Mouse (Mus musculus): Measurements from ENCODE around the gene Hoxa5.
A peak's percentile ranks its signal among the peaks of the same experiment; 100 is the strongest.

The Hoxa5 gene

DNA sequence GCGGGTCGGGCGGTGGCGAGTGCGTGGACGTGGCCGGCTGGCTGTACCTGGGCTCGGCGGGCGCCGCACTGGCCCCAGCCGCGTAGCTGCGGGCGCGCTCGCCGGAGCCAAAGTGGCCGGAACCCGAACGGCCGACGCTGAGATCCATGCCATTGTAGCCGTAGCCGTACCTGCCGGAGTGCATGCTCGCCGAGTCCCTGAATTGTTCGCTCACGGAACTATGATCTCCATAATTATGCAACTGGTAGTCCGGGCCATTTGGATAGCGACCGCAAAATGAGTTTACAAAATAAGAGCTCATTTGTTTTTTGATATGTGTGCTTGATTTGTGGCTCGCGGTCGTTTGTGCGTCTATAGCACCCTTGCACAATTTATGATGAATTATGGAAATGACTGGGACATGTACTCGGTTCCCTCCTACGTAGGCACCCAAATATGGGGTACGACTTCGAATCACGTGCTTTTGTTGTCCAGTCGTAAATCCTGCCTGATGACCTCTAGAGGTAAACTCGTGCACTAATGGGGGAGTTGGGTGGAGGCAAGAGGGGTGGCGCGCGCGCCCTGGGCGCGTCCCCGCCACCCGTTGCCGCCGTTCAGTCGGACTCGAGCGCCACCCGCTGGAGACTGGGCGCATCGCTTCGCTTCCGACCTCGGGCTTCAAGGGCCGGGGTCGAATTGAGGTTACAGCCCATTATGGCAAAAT is at the start of gene Hoxa5:
Hoxa5 (minus strand) TSS at position 538 of the 703 bp plus-strand sequence.
- DNase-seq (ENCODE audit: low read depth) = no peak

DNA sequence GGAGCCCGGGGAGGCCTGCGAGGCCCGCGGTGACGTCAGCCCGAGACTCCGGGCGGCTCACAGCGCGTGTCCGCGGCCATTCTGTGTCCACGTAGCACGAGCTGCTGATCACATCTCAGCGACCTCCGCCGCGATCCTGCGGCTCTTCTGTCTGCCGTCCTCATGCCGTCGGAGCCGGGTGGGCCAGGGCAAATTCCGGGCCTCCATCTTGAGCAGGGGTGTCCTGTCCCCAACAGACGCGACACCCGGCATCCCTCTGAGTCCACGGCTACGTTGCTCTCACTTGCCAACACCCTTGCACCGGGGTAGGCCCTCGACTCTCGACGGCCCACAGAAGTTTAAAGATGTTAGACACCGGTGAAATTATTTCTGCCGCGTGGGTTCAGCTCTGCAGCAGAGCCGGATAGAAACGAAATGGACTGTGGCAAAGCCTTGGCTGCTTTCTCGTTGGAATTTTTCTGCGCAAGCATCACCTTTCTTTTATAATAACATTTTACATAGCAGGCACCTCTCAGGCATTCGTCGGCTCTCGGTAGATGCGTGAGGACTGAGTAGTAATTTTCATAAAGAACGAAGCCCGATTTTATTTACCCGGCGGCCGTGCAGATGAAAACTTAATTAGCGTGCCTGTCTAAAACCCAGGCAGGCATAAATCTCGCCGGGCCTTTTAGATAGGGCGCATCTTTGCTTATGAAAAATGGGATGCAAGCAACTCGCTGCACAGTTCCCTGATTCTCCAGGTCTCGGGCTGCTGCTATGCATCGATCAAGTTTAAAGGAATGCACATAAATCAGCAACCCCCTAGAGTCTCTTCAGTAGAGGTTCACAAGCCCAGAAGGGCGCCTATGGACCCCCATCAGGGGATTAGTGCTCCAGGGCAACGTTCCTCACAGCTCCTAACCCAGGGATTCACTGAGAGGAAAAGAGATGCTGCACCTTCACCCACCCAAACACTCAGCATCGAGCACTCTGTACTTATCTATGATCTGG is 49.4 kb upstream of the Hoxa5 start:
- DNase-seq (ENCODE audit: low read depth) = peak; percentile 46

DNA sequence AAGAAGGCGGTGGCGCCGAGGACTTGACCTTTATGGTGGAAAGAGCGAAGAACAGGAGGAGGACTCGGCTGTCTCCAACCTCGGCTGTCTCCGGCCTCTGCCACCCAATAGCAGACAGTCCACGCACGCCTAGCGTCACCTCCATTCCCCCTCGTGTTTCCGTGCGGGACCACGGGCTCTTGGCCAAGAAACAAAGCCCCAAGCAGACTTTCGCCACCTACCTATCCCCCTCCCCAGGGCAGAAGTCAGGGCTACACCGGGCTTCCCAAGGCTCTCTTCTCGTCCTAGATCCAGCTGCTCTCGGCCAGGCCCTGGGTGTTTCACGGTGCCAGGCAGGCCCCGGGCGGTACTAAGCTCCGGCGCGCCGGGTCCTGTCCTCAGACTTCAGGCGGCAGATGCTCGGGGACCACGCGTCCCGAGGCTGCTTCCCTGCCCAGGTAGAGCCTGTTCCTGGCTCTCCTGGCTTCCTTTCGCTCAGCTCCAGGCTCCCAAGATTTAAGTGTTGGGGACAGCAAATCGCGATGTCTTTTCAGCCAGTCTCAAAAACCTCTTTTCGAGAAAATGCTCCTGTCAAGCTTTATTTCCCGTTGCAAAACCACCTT is 48.5 kb upstream of the Hoxa5 start:
- DNase-seq (ENCODE audit: low read depth) = no peak

DNA sequence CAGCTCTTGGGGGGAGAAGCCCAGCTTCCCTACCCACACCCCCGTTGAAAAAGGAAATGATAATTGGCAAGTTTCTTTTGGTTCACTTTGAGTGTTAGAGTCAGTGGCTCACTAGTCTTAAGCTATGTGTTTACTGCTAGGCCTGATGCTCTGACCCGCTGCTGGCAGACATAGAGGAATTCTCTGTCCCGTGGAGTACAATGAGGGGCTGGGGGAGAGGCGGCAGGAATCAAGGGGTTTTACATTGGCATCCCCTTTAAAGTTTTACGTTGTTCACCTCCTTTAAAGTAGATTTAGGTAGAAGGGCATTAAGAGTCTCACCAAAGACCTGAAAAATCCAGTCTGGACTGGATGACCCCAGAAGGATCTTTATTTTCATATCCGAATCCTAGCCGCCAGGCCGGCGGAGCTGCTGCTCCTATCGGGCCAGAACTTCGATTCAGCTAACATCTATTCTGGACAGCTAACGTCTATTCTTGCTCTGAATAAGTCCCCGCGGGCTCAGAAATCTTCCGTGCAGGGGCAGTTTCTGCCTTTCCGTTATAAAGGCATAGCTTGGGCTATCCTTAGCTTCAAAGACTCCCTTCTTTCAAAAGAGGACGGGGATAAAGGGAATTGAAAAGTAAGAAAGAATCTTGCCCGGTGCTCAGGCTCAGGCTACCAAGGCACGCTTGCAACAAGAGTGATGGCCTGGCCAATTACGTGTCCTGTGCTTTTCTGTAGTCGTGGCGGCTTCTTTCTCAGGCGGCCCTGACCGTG is 47.8 kb upstream of the Hoxa5 start:
- DNase-seq (ENCODE audit: low read depth) = no peak

DNA sequence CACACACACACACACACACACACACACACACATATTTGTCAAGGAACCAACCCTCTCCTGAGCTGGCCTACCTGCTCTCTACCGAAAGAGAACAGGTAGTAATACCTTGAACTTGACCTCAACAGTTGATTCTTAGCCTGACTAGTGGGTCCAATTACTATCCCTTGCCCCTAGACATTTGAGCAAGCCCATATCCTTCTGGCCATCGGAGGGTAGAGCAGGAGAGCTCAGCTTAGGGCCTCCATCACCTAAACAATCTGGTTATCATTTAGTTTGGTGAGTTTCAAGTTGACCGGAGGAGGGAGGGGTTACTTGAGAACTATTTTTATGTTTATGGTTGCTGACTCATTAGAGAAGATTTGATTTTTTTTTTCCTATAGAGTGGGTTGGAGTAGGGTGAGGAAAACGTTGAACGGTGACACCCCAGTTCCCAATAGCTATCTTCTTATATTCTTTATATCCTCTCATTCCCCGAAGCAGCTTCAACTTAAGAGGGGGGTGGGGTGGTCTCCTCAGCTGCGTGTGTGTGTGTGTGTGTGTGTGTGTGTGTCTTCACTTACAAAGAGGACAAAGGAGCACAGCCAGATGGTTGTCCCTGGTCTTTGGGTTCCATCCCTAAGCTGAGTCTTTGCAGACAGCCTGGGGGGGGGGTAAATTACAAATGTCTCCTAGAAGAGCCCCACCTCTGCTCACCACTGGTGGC is 46.9 kb upstream of the Hoxa5 start:
- no peak for DNase-seq (ENCODE audit: low read depth)

DNA sequence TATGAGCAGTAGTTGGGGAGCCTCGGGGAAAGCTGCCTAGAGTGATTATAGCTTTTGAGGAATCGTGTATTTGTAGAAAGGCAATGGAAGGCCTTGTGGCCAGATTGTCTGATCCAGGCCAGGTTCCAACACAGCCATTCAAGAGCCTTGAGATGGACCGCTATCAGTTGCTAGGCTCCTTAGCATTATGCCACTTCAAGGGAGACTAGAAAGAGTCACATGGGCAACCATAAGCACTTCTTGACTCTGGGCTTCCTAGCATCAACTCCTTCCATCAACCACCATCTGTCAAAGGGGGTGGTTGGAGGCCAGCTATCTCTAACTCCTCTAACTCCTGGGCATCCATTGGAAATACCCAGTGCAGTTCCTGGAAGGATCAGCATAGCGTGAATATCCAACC is 45.4 kb upstream of the Hoxa5 start:
- DNase-seq (ENCODE audit: low read depth) = no peak

DNA sequence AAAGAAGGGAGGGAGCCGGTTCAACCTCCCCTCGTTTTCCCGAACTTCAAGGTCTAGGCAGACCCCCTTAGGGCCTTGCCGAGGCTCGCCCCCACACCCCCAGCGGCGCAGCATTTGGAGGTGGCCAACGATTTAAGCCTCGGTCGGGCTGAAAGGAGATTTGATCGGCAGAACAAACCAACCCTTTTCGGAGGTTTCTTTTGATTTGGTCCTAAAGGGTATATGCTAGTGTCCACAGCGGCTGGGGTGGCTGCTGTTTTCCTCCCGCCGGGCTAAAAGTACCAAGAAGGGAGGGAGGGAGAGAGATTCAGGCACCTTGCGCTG is 45.0 kb upstream of the Hoxa5 start:
- no peak for DNase-seq (ENCODE audit: low read depth)

DNA sequence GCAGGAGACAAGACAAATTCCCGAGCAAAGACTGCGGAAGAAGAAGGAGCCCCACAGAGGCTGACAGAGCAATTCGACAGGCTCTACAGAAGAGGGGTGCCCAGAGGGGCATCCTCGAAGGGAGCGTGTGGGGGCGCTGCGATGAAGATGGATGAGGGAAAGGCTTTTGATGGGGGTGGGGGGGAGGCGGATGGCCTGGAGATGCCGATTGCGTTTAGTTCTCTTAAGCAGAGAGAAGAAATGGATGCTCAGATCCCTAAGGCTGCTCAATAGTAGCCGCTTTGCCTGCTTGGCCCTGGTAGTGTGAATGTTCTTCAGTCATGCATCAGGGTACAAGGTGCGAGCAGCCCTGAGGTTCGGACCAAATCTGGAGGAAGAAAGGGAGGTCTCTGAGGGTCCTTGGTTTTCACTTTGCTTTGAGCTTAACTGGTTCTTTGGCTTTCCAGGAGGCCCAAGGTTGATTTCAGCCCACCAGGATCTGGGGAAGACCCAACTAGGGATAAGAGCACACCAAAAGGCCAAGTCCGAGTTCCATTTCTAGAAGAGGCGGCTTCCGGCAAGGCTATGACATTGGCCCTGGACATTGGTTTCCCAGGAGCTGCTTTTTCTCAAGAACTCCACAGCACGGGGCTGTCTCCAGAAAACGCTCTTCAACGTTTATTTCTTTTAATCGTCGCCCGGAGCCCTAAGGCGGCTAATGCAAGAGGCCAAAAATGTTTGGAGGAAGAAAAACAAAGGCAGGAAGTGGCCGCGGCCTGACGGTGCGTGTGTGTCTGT is 44.4 kb upstream of the Hoxa5 start:
- DNase-seq (ENCODE audit: low read depth) = no peak

DNA sequence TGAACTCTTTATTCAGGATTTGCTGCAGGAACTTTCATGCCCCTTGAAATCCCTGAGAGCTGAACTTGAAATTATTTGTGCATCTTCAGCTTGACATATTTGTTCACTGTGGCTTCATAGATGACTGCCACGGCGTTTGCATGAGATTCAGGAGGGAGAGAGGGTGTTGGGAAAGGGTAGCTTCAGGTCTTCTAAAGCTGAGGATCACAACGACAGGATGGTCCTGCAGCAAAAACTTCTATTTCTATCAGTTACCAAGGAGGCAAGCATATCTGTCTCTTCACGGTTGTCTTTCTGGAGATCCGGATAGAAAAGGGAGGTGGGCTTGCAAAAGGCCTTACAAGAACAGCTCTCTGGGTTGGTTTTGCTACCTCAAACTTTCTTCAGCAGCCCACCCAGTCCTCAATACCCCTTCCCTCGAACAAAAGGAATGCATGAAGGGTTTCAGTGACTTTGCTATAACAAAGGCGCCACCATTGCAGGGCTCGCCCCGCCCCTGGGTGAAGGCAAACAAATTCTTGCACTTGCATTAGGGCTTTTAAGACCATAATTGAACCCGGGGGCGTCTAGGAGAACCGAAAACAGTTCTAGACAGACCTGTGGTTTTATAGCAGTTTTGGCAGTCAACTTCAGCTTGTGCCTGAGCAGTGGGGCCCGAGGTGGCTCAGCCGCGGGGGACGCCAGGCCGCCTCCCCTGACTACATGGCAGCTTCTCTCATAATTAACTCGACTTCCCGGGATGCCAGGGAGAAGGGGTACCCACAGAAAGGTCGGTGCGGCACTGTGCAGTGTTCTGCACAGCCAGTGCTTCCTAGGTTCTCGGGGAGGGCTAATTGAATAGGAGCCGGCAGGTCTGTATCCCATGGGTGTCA is 43.6 kb upstream of the Hoxa5 start:
- peak; percentile 19 for DNase-seq (ENCODE audit: low read depth)

DNA sequence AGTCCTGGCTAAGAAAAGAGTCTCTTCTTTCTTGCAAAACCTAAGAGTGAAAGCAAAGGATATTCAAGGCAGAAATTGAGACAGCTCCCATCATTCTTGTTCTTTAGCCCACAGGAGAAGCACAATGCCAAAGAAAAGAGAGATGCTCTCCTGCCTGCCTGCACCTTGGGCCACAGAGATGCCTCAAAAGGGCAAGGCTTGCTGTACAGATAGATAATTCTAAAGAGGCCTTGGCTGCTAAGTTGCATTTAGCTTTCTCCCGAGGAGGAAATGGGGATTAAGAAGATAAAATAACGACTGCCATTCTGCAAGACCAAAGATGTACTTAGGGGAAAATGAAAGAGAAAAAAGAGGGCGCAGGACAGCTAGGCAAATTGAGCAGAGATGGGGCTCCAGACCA is 42.5 kb upstream of the Hoxa5 start:
- DNase-seq (ENCODE audit: low read depth) = no peak

DNA sequence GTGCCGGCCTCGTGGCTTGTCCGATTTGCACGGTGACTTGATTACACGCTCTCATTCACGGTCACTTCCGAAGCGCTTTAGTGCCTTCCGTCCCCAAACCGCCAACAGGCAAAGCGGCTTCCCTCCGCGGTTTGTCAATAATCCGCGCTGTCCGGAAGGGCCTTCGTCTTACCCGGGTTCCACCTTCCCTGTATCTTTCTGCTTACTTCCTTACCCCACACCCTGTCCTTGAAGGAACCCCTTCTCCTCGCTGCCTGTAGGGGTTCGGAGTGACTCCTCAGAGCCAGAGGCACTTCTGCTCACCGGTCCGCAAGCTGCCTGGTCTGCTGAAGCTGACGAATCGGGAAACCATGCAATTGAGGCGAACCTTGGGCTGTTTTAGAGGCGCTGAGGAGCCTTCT is 42.0 kb upstream of the Hoxa5 start:
- no peak for DNase-seq (ENCODE audit: low read depth)

DNA sequence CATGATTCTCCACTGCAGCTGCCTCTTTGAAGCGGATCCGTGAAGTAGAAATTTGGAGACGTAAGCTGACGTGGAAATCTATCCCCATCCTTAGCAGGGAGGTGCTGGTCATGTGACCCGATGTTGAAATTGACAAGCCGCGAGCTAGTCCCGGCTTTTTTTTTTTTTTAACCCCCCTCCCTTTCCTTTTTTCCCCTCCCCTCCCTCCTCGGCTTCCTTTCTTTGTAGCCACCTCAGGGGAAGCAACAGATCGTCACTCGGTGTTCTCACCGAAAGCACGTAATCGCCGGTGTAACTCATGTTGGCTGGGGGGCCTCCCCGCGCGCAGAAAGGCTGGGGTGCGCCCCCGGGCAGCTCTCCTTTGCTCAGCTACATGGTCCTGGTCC is 41.4 kb upstream of the Hoxa5 start, which contains the start of gene Hoxa11:
Hoxa11 (minus strand) TSS at position 54 of the 386 bp plus-strand sequence.
- DNase-seq (ENCODE audit: low read depth) = no peak

DNA sequence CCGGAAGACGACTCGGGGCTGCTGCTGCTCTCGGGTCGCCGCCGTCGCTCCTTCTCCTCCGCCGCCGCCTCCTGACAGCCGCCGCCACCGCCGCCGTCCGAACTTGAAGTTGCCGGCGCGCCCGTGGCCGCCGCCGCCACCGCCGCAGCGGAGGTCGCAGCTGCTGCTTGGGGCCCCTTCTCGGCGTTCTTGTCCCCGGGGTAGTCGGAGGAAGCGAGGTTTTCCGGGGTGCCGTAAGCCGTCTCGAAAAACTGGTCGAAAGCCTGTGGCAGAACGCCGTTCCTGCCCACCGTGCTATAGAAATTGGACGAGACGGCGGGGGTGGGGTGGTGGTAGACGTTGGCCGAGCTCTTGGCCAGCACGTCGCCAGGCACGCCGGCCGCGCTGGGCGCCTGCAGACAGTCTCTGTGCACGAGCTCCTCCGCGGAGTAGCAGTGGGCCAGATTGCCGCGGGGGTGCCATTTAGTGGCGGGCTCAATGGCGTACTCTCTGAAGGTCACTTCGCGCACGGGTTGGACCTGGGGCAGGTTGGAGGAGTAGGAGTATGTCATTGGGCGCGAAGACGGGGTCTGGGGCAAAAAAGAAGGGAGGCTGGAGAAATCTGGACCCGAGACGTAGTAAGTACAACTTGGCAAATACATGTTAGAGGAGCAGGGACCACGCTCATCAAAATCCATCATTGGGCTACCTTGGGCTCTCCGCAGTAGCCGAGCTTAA is 40.8 kb upstream of the Hoxa5 start:
- no peak for DNase-seq (ENCODE audit: low read depth)

DNA sequence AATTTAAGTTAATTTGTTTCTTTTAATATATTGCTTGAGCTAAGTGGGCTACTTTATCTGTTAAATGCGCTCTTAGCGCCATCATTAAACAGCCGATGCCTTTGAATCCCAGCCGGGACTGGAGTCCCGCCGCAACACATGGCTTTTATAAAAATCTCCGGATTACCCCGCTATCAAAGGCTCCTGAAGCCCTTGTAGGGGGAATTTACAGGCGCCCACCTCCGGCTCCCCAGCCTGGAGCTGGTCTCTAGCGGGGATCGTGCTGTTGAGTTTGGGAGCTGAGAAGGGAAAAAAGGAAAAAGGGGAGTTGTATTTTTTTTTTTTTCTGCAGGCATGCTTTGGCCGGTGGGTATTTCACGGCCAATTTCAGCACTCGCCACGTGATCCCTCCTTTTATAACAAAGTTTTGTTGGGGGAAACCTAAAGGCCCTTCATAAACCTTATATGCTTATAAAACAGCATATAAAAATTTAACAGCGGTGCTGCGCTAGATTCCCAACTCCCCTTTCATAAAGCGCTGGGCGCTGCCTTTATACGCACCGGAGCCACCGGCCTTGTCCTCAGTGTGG is 40.2 kb upstream of the Hoxa5 start:
- no peak for DNase-seq (ENCODE audit: low read depth)

DNA sequence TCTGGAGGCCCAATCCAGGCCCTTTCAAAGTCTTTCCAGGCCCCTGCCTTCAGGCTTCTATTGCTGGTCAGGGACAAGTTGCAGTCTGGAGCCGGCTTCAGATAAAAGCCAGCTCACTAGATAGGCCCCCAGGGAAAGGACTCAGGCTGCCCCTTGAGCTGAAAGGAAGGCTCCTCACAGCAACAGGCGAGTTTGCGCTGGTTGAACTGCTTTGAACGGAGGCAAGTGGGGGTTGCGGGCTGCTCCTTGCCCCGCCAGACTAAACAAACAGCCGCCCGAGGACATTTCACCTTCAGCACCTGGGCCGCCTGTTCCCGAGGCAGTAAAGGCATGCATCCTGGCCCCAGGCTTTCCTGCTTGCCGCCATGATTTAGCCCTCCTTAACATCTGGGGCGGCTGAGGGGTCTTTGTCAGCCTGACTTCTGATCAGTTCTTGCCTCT is 39.3 kb upstream of the Hoxa5 start:
- DNase-seq (ENCODE audit: low read depth) = no peak

DNA sequence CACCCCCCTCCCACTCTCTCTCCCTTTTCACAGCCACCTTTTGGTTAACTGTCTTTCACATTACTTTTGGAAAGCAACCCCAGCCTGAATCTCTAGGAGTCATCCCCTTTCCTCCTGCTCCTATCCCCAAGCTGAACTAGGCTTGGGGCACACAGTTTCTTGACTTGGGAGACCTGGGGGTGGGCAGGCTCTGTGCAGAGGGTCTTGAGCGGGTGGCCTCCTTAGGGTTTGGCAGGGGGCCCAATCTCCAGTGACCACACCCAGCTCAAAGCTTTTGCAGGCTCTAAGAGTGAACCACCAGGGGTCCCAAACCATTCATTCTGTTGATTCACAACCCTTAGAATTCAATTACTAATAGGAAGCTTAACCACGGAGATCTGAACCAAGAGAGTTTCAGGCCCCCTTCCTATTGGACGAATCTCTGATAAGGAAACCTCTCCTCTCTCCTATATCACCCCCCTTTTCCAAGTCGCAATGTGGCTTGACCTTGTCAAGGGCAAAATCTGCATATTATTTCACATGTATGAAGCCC is 38.5 kb upstream of the Hoxa5 start:
- no peak for DNase-seq (ENCODE audit: low read depth)

DNA sequence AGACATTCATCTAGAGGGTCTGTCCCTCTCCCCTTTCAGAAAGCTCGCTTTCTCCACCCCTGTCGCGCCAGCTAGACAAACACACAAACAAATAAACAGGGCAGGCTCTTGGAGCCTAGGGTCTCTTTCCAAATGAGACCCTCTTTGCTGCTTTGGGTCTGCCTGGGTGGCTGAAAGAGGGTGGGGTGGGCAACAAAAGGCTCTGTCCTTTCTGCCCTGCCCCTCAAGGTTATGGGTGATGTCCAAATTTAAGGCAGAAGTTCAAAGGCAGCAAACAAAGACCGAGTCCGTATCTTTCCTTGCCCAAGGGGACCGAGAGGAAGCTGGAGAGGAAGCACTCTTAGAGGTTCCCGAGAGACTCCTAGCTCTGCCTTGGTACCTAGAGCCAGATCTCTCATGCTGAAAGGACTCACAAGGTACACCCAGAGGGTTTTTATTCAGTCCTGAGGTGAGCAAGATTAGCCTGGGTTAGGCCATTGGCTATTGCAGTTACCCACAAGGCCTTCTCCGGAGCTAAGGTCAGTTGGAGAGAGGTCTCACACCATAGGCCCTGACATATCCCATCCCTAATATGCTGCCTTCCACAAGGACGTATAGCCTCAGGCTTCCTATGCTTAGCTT is 36.7 kb upstream of the Hoxa5 start:
- no peak for DNase-seq (ENCODE audit: low read depth)
